Mouse (Mus musculus) small intestine, adult 2 months (tissue): ENCODE results near the gene Tmem200c. TPM values are rescaled to one million over a fixed set of nuclear protein-coding genes. Genes with fewer than 3 reads are reported as not detected.

Source experiments
- H3K27ac ChIP-seq: fragments of 200-500 bp; 2 replicates; pipeline ENCODE4 v1.5.1; 2012; ENCODE audit warnings: low read depth, low read length, control low read depth, inconsistent platforms; ENCODE audit not compliant: insufficient read depth
- H3K27me3 ChIP-seq: fragments of 200-500 bp; 2 replicates; pipeline ENCODE4 v1.6.1; 2012; ENCODE audit warnings: mild to moderate bottlenecking, moderate library complexity, low read length, inconsistent platforms; ENCODE audit not compliant: control insufficient read depth, insufficient read depth
- H3K36me3 ChIP-seq: fragments of 200-500 bp; 2 replicates; pipeline ENCODE4 v1.6.1; 2012; ENCODE audit warnings: mild to moderate bottlenecking, low read length, control low read depth, inconsistent platforms; ENCODE audit not compliant: control insufficient read depth, insufficient read depth
- H3K4me1 ChIP-seq: fragments of 200-500 bp; 2 replicates; pipeline ENCODE4 v1.6.1; 2012; ENCODE audit warnings: low read length, inconsistent platforms, mixed read lengths; ENCODE audit not compliant: control insufficient read depth, insufficient read depth, insufficient read length
- H3K4me3 ChIP-seq: fragments of 200-500 bp; 2 replicates; pipeline ENCODE4 v1.5.1; 2012; ENCODE audit warnings: low read depth, mild to moderate bottlenecking, control low read depth, inconsistent platforms, low read length, moderate library complexity
- CTCF ChIP-seq: fragments of 200-500 bp; IDR thresholded peaks from 2 replicates; pipeline ENCODE4 v1.5.1; 2012; ENCODE audit warnings: low read depth, mild to moderate bottlenecking, control low read depth, inconsistent platforms, low read length, moderate library complexity, mixed read lengths; ENCODE audit not compliant: insufficient replicate concordance, insufficient read length; ENCODE audit errors: extremely low read depth
- POLR2A ChIP-seq: fragments of 200-500 bp; IDR thresholded peaks from 2 replicates; pipeline ENCODE4 v1.6.1; 2012; ENCODE audit warnings: low read depth, mild to moderate bottlenecking, control low read depth, inconsistent platforms, low read length, moderate library complexity
- WGBS: fragments of 180-500 bp; shearing (Covaris S2); methylation state at CpG from one replicate; pipeline ENCODE4 v1.1.7; 2018; 5-methylcytosine and 5-hydroxymethylcytosine counted together
- polyA plus RNA-seq: library from polyadenylated mRNA; depleted of rRNA; stranded (reverse); fragments of >200 nt; gene quantifications from 2 replicates; pipeline ENCODE4 v1.2.3, GENCODE M21; 2012

Gene Tmem200c
- polyA plus RNA-seq, 1 experiment: 0.34 TPM

- TF ChIP-seq POLR2A (no peak), CTCF (peak; percentile 41; the same call in 1 of the 2 replicates)
- H3K27ac ChIP-seq: no peak overlapping the region
- 2% methylated on average over 69 of the region's 75 CpGs for WGBS
- H3K27me3 ChIP-seq: peaks cover 33% of the 10 kb centered on the region
- peak overlapping the region; percentile 51 for H3K4me3 ChIP-seq
- peaks cover 9% of the 10 kb centered on the region for H3K4me1 ChIP-seq
- H3K36me3 ChIP-seq: no peaks in the 10 kb centered on the region
Observed at GRCm38 (mm10) chr17:68841097-68841891, 14.9 kb downstream of the Tmem200c start.

GRCm38 (mm10) chr17:68841892-68842252, 15.4 kb downstream of the Tmem200c start:
- WGBS: 6% methylated on average over 20 of the region's 22 CpGs
- no peak for TF ChIP-seq POLR2A
- no peak for TF ChIP-seq CTCF
- Histone ChIP-seq H3K4me3 (peak overlapping the region; percentile 51), H3K27ac (no peak overlapping the region), H3K4me1 (peaks cover 9% of the 10 kb centered on the region), H3K27me3 (peaks cover 27% of the 10 kb centered on the region), H3K36me3 (no peaks in the 10 kb centered on the region)

DNA sequence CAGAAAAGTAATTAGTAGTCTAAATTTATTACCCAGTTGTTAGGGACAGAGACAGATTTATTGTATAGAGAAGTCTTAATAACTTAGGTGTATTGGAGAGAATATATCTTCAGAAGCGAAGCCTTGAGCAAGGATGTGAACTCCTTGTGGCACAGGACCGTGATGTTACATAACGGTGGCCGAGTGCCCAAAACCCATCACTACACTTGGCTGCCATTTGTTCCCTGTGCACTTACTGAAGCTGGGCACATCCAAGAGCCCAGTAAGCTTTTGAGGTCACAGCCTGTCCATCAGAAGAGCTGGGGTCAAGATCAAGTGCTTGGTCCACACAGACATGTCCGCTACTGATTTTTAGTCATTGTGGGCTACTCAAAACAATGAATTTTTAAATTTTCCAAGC, 19.5 kb downstream of the Tmem200c start:
- WGBS: 80% methylated on average over 5 of the region's 5 CpGs
- H3K4me1 ChIP-seq: peaks cover 9% of the 10 kb centered on the region
- no peak overlapping the region for H3K4me3 ChIP-seq
- H3K27me3 ChIP-seq: peaks cover 9% of the 10 kb centered on the region; the same call in 1 of the 2 replicates
- H3K27ac ChIP-seq: no peak overlapping the region
- no peaks in the 10 kb centered on the region for H3K36me3 ChIP-seq
- no peak for TF ChIP-seq POLR2A
- TF ChIP-seq CTCF: no peak

- no peak overlapping the region for H3K4me3 ChIP-seq
- H3K36me3 ChIP-seq: no peaks in the 10 kb centered on the region
- TF ChIP-seq CTCF (no peak), POLR2A (no peak)
- no peak overlapping the region for H3K27ac ChIP-seq
- 75% methylated on average over 6 of the region's 6 CpGs for WGBS
- no peaks in the 10 kb centered on the region for H3K27me3 ChIP-seq
- no peaks in the 10 kb centered on the region for H3K4me1 ChIP-seq
Observed at GRCm38 (mm10) chr17:68848739-68849138, 22.3 kb downstream of the Tmem200c start.

- TF ChIP-seq POLR2A (no peak), CTCF (no peak)
- no peaks in the 10 kb centered on the region for H3K36me3 ChIP-seq
- 79% methylated on average over 7 of the region's 7 CpGs for WGBS
- no peaks in the 10 kb centered on the region for H3K4me1 ChIP-seq
- no peak overlapping the region for H3K27ac ChIP-seq
- H3K27me3 ChIP-seq: no peaks in the 10 kb centered on the region
- H3K4me3 ChIP-seq: no peak overlapping the region
Observed at GRCm38 (mm10) chr17:68852171-68852966, 25.9 kb downstream of the Tmem200c start.

DNA sequence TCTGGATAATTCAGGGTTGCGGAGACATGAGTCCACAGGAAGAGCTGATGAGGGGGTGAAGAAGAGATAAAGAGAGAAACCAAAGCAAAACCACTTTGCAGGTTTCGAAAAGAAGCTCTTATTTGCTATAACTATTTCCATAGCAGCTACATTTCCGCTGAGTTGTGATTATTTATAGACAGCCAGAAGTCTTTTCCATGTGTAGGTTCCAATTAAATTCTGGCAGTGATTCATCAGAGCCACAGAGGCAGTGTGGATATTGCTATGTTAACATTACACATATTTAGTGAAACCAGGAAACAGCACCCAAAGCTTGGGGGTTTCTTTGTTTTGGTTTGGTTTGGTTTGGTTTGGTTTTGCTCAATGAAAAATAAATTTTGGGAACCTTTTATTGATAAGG, 37.8 kb downstream of the Tmem200c start:
- Histone ChIP-seq H3K27me3 (no peaks in the 10 kb centered on the region; the same call in 1 of the 2 replicates), H3K27ac (no peak overlapping the region), H3K4me1 (no peaks in the 10 kb centered on the region), H3K36me3 (no peaks in the 10 kb centered on the region), H3K4me3 (no peak overlapping the region)
- WGBS: 77% methylated on average over 3 of the region's 3 CpGs
- TF ChIP-seq CTCF (no peak), POLR2A (no peak)

GRCm38 (mm10) chr17:68868439-68868838, 42.0 kb downstream of the Tmem200c start:
- Histone ChIP-seq H3K36me3 (no peaks in the 10 kb centered on the region), H3K27ac (no peak overlapping the region), H3K27me3 (no peaks in the 10 kb centered on the region), H3K4me3 (no peak overlapping the region), H3K4me1 (no peaks in the 10 kb centered on the region)
- TF ChIP-seq POLR2A (no peak), CTCF (no peak)
